Mouse (Mus musculus) MEL (cell line): ENCODE data around the gene Plekho1.

Experiments used
- CTCF ChIP-seq, 3 experiments: IDR thresholded peaks in 2 of 3; conservative IDR thresholded peaks in 1 of 3; 2 replicates each; pipeline ENCODE4 v1.5.1; 2011 to 2012; ENCODE audit warnings: low read length in 3 of 3, low read depth in 2 of 3, mild to moderate bottlenecking in 2 of 3, improper control_type of control experiment in 1 of 3, inconsistent platforms in 1 of 3, mixed read lengths in 1 of 3, moderate library complexity in 1 of 3; ENCODE audit not compliant: control insufficient read depth in 1 of 3, insufficient read depth in 1 of 3, poor library complexity in 1 of 3, severe bottlenecking in 1 of 3
- GABPA ChIP-seq: IDR thresholded peaks from 2 replicates; pipeline ENCODE4 v1.6.1; 2012; ENCODE audit warnings: low read depth, mild to moderate bottlenecking, inconsistent platforms, low read length, improper control_type of control experiment, moderate library complexity
- GATA1 ChIP-seq: IDR thresholded peaks from 2 replicates; pipeline ENCODE4 v1.6.1; 2011; ENCODE audit warnings: low read depth, low read length, improper control_type of control experiment
- MAX ChIP-seq: IDR thresholded peaks from 2 replicates; pipeline ENCODE4 v1.6.1; 2011; ENCODE audit warnings: low read length, improper control_type of control experiment
- MEF2A ChIP-seq: IDR thresholded peaks from 2 replicates; pipeline ENCODE4 v1.6.1; 2014; ENCODE audit warnings: low read depth, mild to moderate bottlenecking, inconsistent platforms, low read length, improper control_type of control experiment; ENCODE audit not compliant: poor library complexity, insufficient replicate concordance, severe bottlenecking; ENCODE audit errors: extremely low read depth
- POLR2A ChIP-seq, 2 experiments: IDR thresholded peaks; 2 replicates each; pipeline ENCODE4 v1.6.1; 2011 to 2012; ENCODE audit warnings: low read length in 2 of 2, mild to moderate bottlenecking in 2 of 2, control low read depth in 1 of 2, improper control_type of control experiment in 1 of 2, low read depth in 1 of 2, moderate library complexity in 1 of 2; ENCODE audit not compliant: control insufficient read depth in 1 of 2, insufficient read depth in 1 of 2, poor library complexity in 1 of 2
- RCOR1 ChIP-seq: IDR thresholded peaks from 2 replicates; pipeline ENCODE4 v1.6.1; 2012; ENCODE audit warnings: low read depth, mild to moderate bottlenecking, inconsistent platforms, low read length, improper control_type of control experiment
- TAL1 ChIP-seq: IDR thresholded peaks from 2 replicates; pipeline ENCODE4 v1.6.1; 2012; ENCODE audit warnings: mild to moderate bottlenecking, inconsistent platforms, low read length, moderate library complexity, mixed read lengths
- ZNF384 ChIP-seq: IDR thresholded peaks from 2 replicates; pipeline ENCODE4 v1.6.1; 2012; ENCODE audit warnings: low read depth, mild to moderate bottlenecking, inconsistent platforms, low read length, improper control_type of control experiment

- TF ChIP-seq CTCF (IDR thresholded peaks at IDR 0.05 in 2 of 3, conservative IDR thresholded peaks at IDR 0.05 in 1 of 3; ENCODE audit: control insufficient read depth in 1 of 3, insufficient read depth in 1 of 3, low read depth in 2 of 3, low read length in 3 of 3, poor library complexity in 1 of 3, severe bottlenecking in 1 of 3): no peak
- TF ChIP-seq GABPA: no peak
- no peak for TF ChIP-seq MEF2A
- no peak for TF ChIP-seq TAL1
- TF ChIP-seq POLR2A (IDR thresholded peaks at IDR 0.05; ENCODE audit: control insufficient read depth in 1 of 2, insufficient read depth in 1 of 2, low read depth in 1 of 2, low read length in 2 of 2, poor library complexity in 1 of 2): no peak
- TF ChIP-seq ZNF384: no peak
- no peak for TF ChIP-seq MAX
- TF ChIP-seq RCOR1: no peak
- TF ChIP-seq GATA1: no peak
These were observed 17.0 kb upstream of the Plekho1 start for GRCm38 (mm10) chr3:96012805-96013204.
